Mouse (Mus musculus): Measurements from ENCODE around the gene Tas2r102. TPM values are rescaled to one million over a fixed set of nuclear protein-coding genes. Genes with fewer than 3 reads are reported as not detected.

The Tas2r102 gene
- polyA plus RNA-seq (2015; fragmentation: Nextera tagmentation; extraction: Ambion mirVana): not detected in 2 replicates

DNA sequence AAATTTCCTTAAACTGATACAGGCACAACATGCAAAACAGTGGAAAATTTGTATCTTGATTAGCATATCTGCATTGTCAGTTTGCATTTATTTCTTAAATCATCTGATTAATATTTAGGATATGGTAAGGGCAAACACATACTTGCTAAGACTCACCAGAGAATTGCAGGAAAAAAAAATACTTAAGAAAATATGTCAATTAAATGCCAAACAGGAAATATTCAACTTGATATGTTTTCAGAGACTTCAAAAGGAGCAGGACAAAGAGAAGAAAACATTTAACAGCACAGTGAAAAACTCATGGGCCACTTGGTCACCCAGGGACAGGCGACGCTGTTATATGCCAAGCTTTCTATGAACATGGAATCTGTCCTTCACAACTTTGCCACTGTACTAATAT, at the start of gene Tas2r102:
TSS of gene Tas2r102 (plus strand) at position 301 of the 400 bp plus-strand sequence.
- Histone ChIP-seq H3K4me2 (ENCODE audit: low read depth, low read length) (no peak within 1 kb of the TSS), H3K9ac (replicated peaks) (no peak within 1 kb of the TSS), H3K9me3 (ENCODE audit: low read length) (no peaks in the 10 kb centered on the region), H3K36me3 (replicated peaks; ENCODE audit: insufficient read depth, low read length) (no peaks in the 10 kb centered on the region), H3K4me3 (ENCODE audit: low read depth, low read length) (no peak within 1 kb of the TSS), H3K27me3 (ENCODE audit: insufficient read depth, low read length) (no peaks in the 10 kb centered on the region), H3K4me1 (ENCODE audit: insufficient read depth) (no peaks in the 10 kb centered on the region), H3K27ac (ENCODE audit: low read depth) (no peak within 1 kb of the TSS)
- TF ChIP-seq CTCF (IDR thresholded peaks at IDR 0.05; ENCODE audit: low read depth): no peak
- TF ChIP-seq EP300 (IDR thresholded peaks at IDR 0.05; ENCODE audit: low read depth): no peak
- 90% methylated on average over 2 of the region's 2 CpGs for WGBS (ENCODE audit: insufficient replicate concordance)
- ATAC-seq (no peak), DNase-seq (no peak)

DNA sequence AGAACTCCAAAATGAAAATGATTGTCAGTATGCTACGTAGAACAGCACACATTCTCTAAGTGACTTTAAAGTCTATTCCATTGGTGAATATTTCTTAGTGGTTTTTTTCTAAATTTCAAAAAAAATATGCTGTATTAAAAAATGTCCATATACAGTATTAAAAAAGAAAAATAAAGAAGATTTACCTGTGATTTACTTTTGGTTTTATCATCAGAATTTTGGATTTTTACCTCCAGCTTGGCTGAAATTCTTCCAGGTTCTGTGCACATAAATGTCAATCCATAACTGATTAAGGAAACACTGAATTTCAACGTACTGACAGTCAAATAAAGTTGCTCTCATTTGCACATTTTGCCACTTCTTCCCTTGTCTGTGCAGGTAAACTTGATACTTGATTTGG, 24.0 kb upstream of the Tas2r102 start, which contains the start of gene Tas2r115:
TSS of gene Tas2r115 (minus strand) at position 101 of the 400 bp plus-strand sequence.
- no peaks in the 10 kb centered on the region for H3K36me3 ChIP-seq (replicated peaks; ENCODE audit: insufficient read depth, low read length)
- DNase-seq (no peak), ATAC-seq (no peak)
- no peak within 1 kb of the TSS for H3K9ac ChIP-seq (replicated peaks)
- 49% methylated on average over 2 of the region's 2 CpGs for WGBS (ENCODE audit: insufficient replicate concordance)
- H3K4me2 ChIP-seq (ENCODE audit: low read depth, low read length): no peak within 1 kb of the TSS
- no peaks in the 10 kb centered on the region for H3K4me1 ChIP-seq (ENCODE audit: insufficient read depth)
- no peaks in the 10 kb centered on the region for H3K9me3 ChIP-seq (ENCODE audit: low read length)
- no peaks in the 10 kb centered on the region for H3K27me3 ChIP-seq (ENCODE audit: insufficient read depth, low read length)
- H3K27ac ChIP-seq (ENCODE audit: low read depth): no peak within 1 kb of the TSS
- no peak within 1 kb of the TSS for H3K4me3 ChIP-seq (ENCODE audit: low read depth, low read length)
- TF ChIP-seq EP300 (IDR thresholded peaks at IDR 0.05; ENCODE audit: low read depth) (no peak), CTCF (IDR thresholded peaks at IDR 0.05; ENCODE audit: low read depth) (no peak)

DNA sequence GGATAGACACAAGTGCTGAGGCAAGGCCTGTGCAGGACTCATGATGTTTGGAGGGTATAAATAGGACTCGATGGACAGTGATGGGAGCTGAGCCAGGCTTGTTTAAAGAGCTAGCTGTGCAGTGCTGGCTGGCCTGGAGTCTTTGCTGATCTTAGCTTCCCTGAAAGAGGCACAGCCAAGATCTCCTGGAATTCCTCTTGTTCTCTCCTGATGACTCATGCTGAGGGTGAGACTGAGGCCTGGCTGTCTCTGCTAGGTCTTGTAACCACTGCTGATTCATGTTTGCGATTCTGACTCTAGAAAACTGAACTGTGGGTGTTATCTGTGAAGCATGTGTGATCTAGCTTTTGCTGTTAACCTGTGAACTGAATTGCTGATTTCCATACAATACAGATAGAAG, 11.7 kb upstream of the Tas2r102 start:
- ATAC-seq: no peak
- TF ChIP-seq EP300 (IDR thresholded peaks at IDR 0.05; ENCODE audit: low read depth) (no peak), CTCF (IDR thresholded peaks at IDR 0.05; ENCODE audit: low read depth) (no peak)
- H3K27me3 ChIP-seq (ENCODE audit: insufficient read depth, low read length): no peaks in the 10 kb centered on the region

DNA sequence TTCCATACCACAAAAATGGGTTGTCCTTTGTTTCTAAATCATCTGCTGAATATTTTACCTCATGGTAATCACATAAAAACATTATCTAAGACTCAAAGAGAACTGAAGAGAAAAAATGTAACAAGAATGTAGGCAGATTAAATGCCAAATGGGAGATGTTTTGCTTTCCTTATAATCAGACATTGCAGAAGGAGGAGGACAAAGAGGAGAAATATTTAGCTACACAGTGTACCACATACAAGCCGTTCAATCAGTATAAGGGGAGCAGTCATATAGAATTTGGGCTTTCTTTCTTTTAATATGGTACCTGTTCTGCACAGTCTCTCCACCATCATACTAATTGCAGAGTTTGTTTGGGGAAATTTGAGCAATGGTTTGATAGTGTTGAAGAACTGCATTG, 7.5 kb upstream of the Tas2r102 start, which contains the start of gene Tas2r124:
TSS of gene Tas2r124 (plus strand) at position 301 of the 400 bp plus-strand sequence.
- no peak within 1 kb of the TSS for H3K4me3 ChIP-seq (ENCODE audit: low read depth, low read length)
- TF ChIP-seq CTCF (IDR thresholded peaks at IDR 0.05; ENCODE audit: low read depth) (no peak), EP300 (IDR thresholded peaks at IDR 0.05; ENCODE audit: low read depth) (no peak)
- 67% methylated on average over 1 of the region's 1 CpGs for WGBS (ENCODE audit: insufficient replicate concordance)
- no peak within 1 kb of the TSS for H3K9ac ChIP-seq (replicated peaks)
- no peaks in the 10 kb centered on the region for H3K27me3 ChIP-seq (ENCODE audit: insufficient read depth, low read length)
- no peaks in the 10 kb centered on the region for H3K9me3 ChIP-seq (ENCODE audit: low read length)
- H3K27ac ChIP-seq (ENCODE audit: low read depth): no peak within 1 kb of the TSS
- no peak for ATAC-seq
- no peak for DNase-seq
- H3K36me3 ChIP-seq (replicated peaks; ENCODE audit: insufficient read depth, low read length): no peaks in the 10 kb centered on the region
- H3K4me1 ChIP-seq (ENCODE audit: insufficient read depth): no peaks in the 10 kb centered on the region
- no peak within 1 kb of the TSS for H3K4me2 ChIP-seq (ENCODE audit: low read depth, low read length)

More for the DNA sequence above, 11.7 kb upstream of the Tas2r102 start:
- H3K4me1 ChIP-seq (ENCODE audit: insufficient read depth): no peaks in the 10 kb centered on the region
- no peaks in the 10 kb centered on the region for H3K36me3 ChIP-seq (replicated peaks; ENCODE audit: insufficient read depth, low read length)
- 65% methylated on average over 2 of the region's 2 CpGs for WGBS (ENCODE audit: insufficient replicate concordance)
- no peak overlapping the region for H3K4me2 ChIP-seq (ENCODE audit: low read depth, low read length)
- H3K9me3 ChIP-seq (ENCODE audit: low read length): no peaks in the 10 kb centered on the region
- DNase-seq: no peak
- H3K27ac ChIP-seq (ENCODE audit: low read depth): no peak overlapping the region
- H3K9ac ChIP-seq (replicated peaks): no peak overlapping the region
- H3K4me3 ChIP-seq (ENCODE audit: low read depth, low read length): no peak overlapping the region

GRCm38 (mm10) chr6:132778062-132778461, 16.1 kb downstream of the Tas2r102 start, which contains the start of gene Tas2r136:
TSS of gene Tas2r136 (minus strand) at chr6:132778162.
- no peak for TF ChIP-seq CTCF (IDR thresholded peaks at IDR 0.05; ENCODE audit: low read depth)
- Histone ChIP-seq H3K4me3 (ENCODE audit: low read depth, low read length) (no peak within 1 kb of the TSS), H3K9me3 (ENCODE audit: low read length) (no peaks in the 10 kb centered on the region), H3K4me1 (ENCODE audit: insufficient read depth) (no peaks in the 10 kb centered on the region), H3K27me3 (ENCODE audit: insufficient read depth, low read length) (no peaks in the 10 kb centered on the region), H3K4me2 (ENCODE audit: low read depth, low read length) (no peak within 1 kb of the TSS), H3K27ac (ENCODE audit: low read depth) (no peak within 1 kb of the TSS), H3K36me3 (replicated peaks; ENCODE audit: insufficient read depth, low read length) (no peaks in the 10 kb centered on the region), H3K9ac (replicated peaks) (no peak within 1 kb of the TSS)
- DNase-seq: no peak
- ATAC-seq: no peak

DNA sequence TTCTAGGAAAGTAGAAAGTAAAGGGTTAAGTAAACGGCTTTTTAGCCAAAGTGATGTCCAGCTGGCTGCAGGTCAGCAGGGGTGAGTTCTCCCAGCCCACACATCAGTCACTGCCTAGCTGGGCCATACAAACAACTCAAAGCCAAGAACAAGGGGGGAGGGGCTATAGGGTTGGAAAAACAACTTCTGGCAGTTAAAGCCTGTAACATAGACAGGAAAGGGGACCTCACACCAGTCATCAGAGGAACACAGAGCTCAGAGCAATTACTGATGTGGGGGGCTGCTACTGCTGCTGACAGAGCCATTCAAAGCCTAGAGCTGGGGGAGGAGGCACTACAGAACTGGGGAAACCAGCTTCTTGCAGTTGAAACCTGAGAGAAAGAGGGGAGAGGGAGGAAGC, 33.5 kb downstream of the Tas2r102 start:
- Histone ChIP-seq H3K27me3 (ENCODE audit: insufficient read depth, low read length) (no peaks in the 10 kb centered on the region), H3K4me1 (ENCODE audit: insufficient read depth) (no peaks in the 10 kb centered on the region), H3K9ac (replicated peaks) (no peak overlapping the region), H3K27ac (ENCODE audit: low read depth) (no peak overlapping the region), H3K4me2 (ENCODE audit: low read depth, low read length) (no peak overlapping the region), H3K4me3 (ENCODE audit: low read depth, low read length) (no peak overlapping the region), H3K36me3 (replicated peaks; ENCODE audit: insufficient read depth, low read length) (no peaks in the 10 kb centered on the region), H3K9me3 (ENCODE audit: low read length) (peaks cover 3% of the 10 kb centered on the region; the same call in 1 of the 2 replicates)
- 17% methylated on average over 1 of the region's 1 CpGs for WGBS (ENCODE audit: insufficient replicate concordance)
- DNase-seq: no peak
- TF ChIP-seq CTCF (IDR thresholded peaks at IDR 0.05; ENCODE audit: low read depth) (no peak), EP300 (IDR thresholded peaks at IDR 0.05; ENCODE audit: low read depth) (no peak)
- no peak for ATAC-seq

- no peak within 1 kb of the TSS for H3K27ac ChIP-seq (ENCODE audit: low read depth)
- TF ChIP-seq CTCF (IDR thresholded peaks at IDR 0.05; ENCODE audit: low read depth) (no peak), EP300 (IDR thresholded peaks at IDR 0.05; ENCODE audit: low read depth) (no peak)
- H3K27me3 ChIP-seq (ENCODE audit: insufficient read depth, low read length): no peaks in the 10 kb centered on the region
- 60% methylated on average over 1 of the region's 1 CpGs for WGBS (ENCODE audit: insufficient replicate concordance)
- H3K36me3 ChIP-seq (replicated peaks; ENCODE audit: insufficient read depth, low read length): no peaks in the 10 kb centered on the region
- no peak within 1 kb of the TSS for H3K4me2 ChIP-seq (ENCODE audit: low read depth, low read length)
- ATAC-seq (no peak), DNase-seq (no peak)
- H3K9ac ChIP-seq (replicated peaks): no peak within 1 kb of the TSS
- H3K9me3 ChIP-seq (ENCODE audit: low read length): no peaks in the 10 kb centered on the region
- H3K4me3 ChIP-seq (ENCODE audit: low read depth, low read length): no peak within 1 kb of the TSS
- H3K4me1 ChIP-seq (ENCODE audit: insufficient read depth): no peaks in the 10 kb centered on the region
Measured at GRCm38 (mm10) chr6:132802518-132802917, 40.6 kb downstream of the Tas2r102 start, which contains the start of gene Tas2r117. TSS of gene Tas2r117 (plus strand) at chr6:132802818.

Other genes starting within 250 kb of the Tas2r102 start
- not detected in 2 replicates for gene Prh1, start 192.3 kb upstream of the Tas2r102 start, polyA plus RNA-seq (2015; fragmentation: Nextera tagmentation; extraction: Ambion mirVana)
- not detected in 2 replicates for gene Prp2, start 166.2 kb upstream of the Tas2r102 start, polyA plus RNA-seq (2015; fragmentation: Nextera tagmentation; extraction: Ambion mirVana)
- gene A630073D07Rik, start 110.6 kb upstream of the Tas2r102 start, polyA plus RNA-seq (2015; fragmentation: Nextera tagmentation; extraction: Ambion mirVana): not detected in 2 replicates
- gene Tas2r120, start 105.2 kb upstream of the Tas2r102 start, polyA plus RNA-seq (2015; fragmentation: Nextera tagmentation; extraction: Ambion mirVana): not detected in 2 replicates
- gene Tas2r121, start 61.1 kb upstream of the Tas2r102 start, polyA plus RNA-seq (2015; fragmentation: Nextera tagmentation; extraction: Ambion mirVana): not detected in 2 replicates
- gene Tas2r122, start 50.2 kb upstream of the Tas2r102 start, polyA plus RNA-seq (2015; fragmentation: Nextera tagmentation; extraction: Ambion mirVana): not detected in 2 replicates
- gene Tas2r115, start 24.1 kb upstream of the Tas2r102 start, polyA plus RNA-seq (2015; fragmentation: Nextera tagmentation; extraction: Ambion mirVana): not detected in 2 replicates
- gene Tas2r124, start 7.4 kb upstream of the Tas2r102 start, polyA plus RNA-seq (2015; fragmentation: Nextera tagmentation; extraction: Ambion mirVana): not detected in 2 replicates
- not detected in 2 replicates for gene Tas2r136, start 16.0 kb downstream of the Tas2r102 start, polyA plus RNA-seq (2015; fragmentation: Nextera tagmentation; extraction: Ambion mirVana)
- gene Tas2r117, start 40.7 kb downstream of the Tas2r102 start, polyA plus RNA-seq (2015; fragmentation: Nextera tagmentation; extraction: Ambion mirVana): not detected in 2 replicates
- gene Tas2r123, start 85.0 kb downstream of the Tas2r102 start, polyA plus RNA-seq (2015; fragmentation: Nextera tagmentation; extraction: Ambion mirVana): not detected in 2 replicates
- gene Tas2r116, start 93.3 kb downstream of the Tas2r102 start, polyA plus RNA-seq (2015; fragmentation: Nextera tagmentation; extraction: Ambion mirVana): not detected in 2 replicates
- gene Tas2r110, start 105.9 kb downstream of the Tas2r102 start, polyA plus RNA-seq (2015; fragmentation: Nextera tagmentation; extraction: Ambion mirVana): not detected in 2 replicates
- not detected in 2 replicates for gene Tas2r113, start 130.9 kb downstream of the Tas2r102 start, polyA plus RNA-seq (2015; fragmentation: Nextera tagmentation; extraction: Ambion mirVana)
- gene Tas2r125, start 147.5 kb downstream of the Tas2r102 start, polyA plus RNA-seq (2015; fragmentation: Nextera tagmentation; extraction: Ambion mirVana): not detected in 2 replicates
- gene Tas2r129, start 189.0 kb downstream of the Tas2r102 start, polyA plus RNA-seq (2015; fragmentation: Nextera tagmentation; extraction: Ambion mirVana): not detected in 2 replicates
- not detected in 2 replicates for gene Tas2r131, start 195.8 kb downstream of the Tas2r102 start, polyA plus RNA-seq (2015; fragmentation: Nextera tagmentation; extraction: Ambion mirVana)
- not detected in 2 replicates for gene Tas2r109, start 218.8 kb downstream of the Tas2r102 start, polyA plus RNA-seq (2015; fragmentation: Nextera tagmentation; extraction: Ambion mirVana)

All from liver, postnatal 0 days (tissue).